Mouse (Mus musculus) right cerebral cortex, postnatal 4 days (tissue): ENCODE measurements around the gene Stx11.

Experiments used
- DNase-seq: peaks from one replicate; pipeline ENCODE4 v3.0.0-alpha.2; 2022

The Stx11 gene

DNA sequence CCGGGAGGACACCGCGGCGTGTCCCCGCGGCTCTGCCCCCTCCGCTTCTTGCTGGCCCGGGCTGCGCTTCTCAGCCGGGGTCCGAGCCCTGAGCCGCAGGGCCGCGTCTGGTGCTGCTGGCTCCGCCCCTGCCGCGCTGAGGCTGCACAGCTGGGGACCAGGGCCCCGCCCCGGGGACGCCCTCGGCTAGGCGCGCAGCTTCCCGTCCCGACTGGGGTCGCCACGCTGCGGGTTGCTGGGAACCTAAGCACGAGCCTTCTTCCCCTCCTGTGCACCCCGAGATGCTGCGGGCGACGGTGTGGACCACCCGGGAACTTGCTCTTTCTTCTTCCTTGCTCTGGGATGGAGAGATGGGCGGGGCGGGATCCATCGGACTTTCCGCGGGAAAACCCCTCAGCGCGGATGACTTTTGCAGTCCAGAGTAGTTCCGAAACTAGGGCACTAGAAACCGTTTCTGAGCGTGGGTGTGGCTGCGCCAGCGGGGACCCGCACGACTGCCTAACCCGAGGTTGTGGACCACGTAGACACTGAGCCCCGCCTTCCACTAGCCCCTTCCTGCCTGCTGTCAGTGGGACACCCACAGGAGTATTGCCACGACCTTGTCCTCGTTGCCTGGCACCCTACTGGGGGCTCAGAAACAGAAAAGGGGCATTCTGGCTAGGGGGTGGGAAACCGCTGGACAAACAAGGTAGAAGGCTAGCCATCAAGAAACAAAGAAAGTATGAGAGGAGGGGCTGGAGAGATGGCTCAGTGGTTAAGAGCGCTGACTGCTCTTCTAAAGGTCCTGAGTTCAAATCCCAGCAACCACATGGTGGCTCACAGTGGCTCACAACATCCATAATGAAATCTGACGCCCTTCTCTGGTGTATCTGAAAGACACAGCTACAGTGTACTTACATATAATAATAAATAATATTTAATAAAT lies at the start of gene Stx11:
Gene Stx11, minus strand, starts transcription at position 148 of the 925 bp plus-strand sequence.
- peak; percentile 28 for DNase-seq

DNA sequence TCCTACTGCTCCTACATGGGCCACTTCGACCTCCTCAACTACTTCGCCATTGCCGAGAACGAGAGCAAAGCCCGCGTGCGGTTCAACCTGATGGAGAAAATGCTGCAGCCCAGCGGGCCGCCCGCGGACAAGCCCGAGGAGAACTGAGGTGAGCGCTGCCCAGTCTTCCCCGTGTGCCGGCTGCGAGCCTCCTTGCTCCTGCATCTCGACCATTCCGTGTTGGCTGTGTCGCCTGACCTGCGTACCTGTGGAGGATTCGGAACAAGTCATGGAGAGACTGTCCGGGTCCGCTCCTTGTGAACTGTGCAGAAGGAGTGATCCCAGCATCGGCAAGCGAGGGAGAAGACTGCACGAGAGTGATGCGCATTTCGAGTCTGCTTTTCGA lies 44.6 kb upstream of the Stx11 start:
- DNase-seq, result no peak

DNA sequence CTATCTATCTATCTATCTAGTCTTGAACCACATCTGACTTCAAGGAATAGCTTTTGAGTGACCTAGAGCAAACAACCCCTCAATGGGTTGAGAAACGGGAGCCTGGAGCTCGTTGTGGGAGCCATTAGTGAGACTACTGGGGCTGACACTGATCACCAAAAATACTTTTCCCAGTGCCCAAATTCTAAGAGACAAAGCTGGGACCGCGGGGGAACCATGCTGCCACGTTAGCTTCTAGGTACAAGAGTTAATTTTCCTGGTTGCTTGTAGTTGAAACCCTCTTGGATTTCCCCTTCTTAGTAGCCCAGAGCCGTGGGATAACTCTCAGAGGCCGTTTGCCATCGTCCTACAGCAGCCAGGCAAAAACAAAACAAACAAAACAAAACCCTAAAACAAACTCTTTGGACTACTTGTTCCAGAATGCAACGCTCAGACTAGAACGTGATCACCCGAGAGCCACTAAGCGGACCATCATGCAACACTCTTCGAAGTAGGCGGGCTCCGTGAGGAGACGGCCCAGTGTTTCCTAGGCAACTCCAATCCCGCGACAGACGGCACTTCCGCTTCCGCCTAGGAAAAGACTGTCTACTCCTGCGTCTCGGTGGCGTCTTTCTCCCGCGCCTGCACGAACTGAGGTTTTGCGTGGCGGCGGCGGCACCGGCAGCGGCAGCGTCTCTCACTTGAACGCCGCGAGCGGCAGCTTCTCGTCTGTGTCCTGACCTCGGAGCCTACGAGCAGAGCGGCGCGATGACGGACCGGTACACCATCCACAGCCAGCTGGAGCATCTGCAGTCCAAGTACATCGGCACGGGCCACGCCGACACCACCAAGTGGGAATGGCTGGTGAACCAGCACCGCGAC lies 44.0 kb upstream of the Stx11 start:
- peak; percentile 89 for DNase-seq

DNA sequence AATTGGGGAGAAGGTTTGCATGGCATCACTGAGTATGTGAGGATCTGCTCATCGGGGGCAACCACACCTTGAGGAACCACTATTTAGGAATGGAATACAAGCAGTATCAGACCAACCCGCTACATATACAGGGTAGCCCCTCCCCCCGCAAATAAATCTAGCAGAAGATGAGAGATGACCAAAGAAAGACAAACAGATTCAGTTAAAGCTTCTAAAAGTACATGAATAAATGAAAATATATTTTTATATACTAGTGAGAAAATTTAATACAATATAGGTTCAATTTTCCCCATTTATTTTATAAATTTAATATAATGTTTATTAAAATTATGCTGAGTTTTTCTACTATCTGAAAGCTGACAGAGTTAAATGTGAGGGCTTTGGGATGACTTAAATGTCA lies 40.9 kb upstream of the Stx11 start, which contains the start of gene Sf3b5:
Gene Sf3b5, plus strand, starts transcription at position 301 of the 400 bp plus-strand sequence.
- no peak for DNase-seq

DNA sequence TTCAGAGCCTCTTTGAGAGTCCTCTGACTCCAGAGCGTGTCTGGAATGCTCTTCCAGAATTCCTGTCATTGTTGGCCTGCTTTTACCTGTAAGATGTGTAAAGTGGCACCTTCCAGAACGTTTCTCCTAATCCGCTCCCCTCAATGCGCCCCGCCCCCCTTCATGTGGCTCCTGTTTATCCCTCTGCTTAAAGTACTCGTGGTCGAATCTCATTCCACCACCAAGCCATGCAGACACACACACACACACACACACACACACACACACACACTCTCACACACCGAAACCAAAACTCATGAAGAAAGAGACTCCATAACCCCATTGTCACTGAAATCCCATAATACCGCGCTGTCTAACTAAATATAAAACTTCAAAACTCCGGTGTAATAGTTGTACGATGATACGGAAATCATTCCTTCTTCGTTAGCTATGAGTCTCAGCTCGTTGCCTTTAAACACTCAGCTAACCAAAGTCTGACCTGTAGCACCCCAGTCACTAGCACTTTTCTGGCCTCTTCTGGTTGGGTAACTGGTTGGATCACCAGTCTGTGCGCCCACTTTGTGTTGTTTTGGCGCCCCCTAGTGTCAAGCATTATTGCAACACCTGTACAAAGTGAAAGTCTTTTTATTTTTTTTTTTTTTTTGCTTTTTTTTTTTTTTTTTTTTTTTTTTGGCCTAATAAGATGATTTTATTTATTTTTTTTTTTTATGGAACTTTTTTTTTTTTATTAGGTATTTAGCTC lies 32.8 kb upstream of the Stx11 start:
- DNase-seq, result peak; percentile 89

DNA sequence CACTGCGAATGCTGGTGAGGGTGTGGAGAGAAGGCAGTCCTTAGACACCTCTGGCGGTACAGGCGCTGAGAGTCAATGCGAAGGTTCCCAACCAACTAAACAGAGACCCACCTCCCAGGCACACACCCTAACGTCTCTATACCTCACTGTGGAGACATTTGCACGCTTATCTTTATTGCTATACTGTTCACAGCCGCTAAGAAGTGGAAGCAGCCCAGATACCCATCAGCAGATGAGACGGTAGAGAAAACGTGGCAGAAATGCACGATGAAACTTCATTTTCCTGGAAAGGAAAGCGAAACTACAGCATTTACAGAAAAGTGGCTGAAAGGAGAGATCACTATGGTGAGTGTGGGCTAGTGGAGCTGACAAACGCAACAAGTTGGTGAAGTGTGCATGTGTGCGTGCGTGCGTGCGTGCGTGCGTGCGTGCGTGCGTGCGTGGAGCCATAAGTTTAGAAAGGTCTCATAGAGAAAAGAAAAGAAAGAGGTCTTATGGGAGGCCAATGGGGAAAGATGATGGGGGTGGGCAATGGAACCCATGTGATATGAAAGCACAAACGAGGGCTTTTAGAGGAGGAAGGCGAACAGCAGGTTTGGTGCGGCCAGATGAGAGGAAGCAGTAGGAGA lies 29.4 kb upstream of the Stx11 start:
- no peak for DNase-seq

DNA sequence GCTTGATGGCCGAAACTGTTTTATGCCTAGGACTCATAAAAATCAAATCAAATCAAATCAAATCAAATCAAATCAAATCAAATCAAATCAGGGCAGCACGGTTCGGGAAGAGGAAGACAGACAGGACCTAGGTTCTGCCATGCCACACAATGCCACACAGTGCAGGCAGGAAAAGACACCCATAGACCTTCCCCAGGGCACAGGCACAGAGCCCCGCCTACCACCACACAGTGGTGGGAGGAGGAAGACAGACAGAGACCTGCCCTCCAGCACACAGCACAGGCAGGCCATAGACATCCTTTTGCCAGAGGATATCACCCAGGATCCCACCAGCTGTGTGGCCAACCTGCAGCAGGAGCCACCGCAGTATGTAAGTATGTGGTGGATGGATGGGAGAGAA lies 27.9 kb upstream of the Stx11 start:
- DNase-seq, result no peak

DNA sequence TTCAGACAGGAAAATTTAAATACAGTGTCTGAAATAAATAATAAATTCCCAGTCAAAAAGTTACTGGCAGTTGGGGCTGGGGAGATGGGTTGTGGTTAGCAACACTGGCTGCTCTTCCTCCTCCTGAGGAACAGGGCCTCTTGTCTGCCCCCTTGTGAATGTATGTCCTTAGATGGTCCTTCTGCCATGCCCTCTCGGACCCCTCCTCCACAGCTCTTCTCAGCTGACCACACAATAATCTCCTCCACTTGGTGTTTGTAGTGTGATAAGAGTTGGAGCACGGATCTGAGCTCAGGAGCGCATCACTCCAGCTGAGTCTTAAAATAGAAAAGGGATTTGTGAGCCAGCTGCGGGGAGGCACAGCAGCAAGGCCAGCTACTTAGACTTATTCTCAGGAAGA lies 22.8 kb upstream of the Stx11 start:
- DNase-seq, result no peak

DNA sequence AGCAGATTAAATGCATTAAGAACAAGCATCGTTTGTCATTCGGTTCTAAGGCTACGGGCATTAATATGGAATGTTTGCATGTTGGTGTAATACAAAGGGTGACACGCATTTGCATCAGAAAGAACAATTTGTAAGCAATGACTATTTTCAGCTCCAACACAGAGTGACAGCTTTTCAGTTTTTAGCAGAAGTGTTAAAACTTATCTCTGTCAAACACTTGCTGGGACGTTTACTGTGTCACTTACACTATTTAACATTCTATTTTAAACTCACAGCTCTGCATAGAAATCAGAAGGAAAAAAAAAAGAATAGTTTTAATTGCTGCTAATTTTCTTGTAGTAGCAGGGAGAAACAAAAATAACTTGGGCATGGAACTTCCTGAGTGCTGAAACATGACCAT lies 22.4 kb upstream of the Stx11 start:
- no peak for DNase-seq

DNA sequence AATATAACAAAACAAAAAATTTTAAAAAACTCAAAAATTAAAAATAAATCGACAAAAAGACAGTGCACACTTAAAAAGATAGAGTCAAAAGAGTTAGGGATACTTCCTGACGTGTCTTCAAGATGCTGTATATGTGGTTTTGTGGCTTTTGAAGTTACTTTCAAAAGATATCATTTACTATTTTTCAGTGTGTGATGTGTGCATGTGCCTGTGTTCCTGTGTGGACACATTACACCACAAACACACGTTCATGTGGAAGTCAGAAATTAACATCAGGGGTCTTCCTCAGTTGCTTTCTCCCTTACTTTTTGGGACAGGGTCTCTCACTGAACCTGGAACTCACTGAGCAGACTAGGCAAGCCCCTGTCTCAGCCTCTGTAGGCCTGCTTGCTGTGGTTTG lies 20.9 kb upstream of the Stx11 start:
- no peak for DNase-seq

DNA sequence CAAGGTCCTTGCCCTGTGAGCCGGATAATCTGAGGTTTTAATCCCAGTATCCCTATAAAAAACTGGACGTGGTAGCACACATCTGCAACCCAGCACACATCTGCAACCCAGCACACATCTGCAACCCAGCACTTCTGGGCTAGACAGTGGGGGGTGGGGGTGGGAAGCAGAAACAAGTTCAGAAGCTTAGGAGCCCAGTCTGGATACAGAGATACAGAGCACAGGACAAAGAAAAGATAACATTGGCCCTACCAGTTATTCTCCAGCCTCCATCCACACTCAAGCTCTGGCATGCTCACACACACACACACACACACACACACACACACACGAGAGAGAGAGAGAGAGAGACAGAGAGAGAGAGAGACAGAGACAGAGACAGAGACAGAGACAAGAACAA lies 19.4 kb upstream of the Stx11 start:
- DNase-seq, result no peak

DNA sequence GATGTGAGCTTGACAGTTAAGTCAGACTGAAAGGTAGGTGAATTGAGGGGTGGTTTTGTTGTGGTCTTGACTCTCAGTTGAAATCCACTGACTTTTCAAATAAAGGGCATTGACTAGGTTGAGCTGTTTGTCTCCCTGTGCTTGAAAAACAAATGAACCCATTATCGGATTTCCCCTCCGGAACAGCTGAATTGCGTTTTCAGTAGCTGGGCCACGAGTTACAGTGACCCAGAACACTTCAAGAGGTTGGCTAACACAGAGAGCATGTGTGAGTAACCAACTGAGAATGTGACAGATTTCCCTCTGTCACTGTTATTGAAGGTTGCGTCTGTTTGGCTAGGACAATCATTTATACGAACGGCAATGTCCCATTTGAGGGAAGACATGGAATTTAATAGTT lies 17.0 kb upstream of the Stx11 start:
- no peak for DNase-seq

DNA sequence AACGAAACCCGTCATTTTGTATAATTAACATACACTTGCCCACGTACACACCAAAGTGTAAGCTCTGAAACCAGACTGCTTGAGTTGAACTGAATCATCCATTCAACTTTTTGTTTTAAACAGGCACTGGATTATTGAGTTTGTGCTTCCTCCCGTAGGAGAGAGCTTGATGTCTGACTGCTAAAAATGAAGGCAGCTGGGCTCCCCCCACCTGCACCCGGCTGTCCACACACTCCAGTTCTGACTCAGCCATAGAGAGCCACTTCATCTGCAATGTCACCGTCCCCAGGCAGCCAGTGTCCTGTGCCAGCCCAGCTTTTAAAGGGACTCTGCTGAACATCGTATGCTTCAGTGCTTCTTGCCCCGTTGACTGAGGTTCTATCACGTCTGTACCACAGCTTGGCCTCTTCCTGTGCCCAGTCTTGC lies 13.7 kb upstream of the Stx11 start:
- DNase-seq, result no peak

DNA sequence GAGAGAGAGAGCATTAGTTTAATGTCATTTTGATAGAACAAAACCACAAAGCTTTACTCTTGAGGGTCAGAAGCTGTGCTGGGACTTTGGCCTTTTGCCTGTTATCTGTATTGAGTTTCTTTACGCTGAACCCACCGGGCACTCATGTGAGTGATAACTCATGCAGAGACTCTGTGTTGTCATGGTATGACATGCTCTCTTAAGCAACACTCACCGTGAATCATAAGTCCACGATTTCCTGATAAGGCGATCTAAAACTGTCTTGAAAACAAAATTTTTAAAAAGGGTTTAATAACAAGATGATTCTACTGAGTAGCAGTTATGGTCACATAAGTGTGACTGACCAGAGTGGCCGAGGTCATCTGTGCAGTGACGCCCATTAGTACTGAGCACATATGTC lies 12.5 kb upstream of the Stx11 start:
- DNase-seq, result no peak

DNA sequence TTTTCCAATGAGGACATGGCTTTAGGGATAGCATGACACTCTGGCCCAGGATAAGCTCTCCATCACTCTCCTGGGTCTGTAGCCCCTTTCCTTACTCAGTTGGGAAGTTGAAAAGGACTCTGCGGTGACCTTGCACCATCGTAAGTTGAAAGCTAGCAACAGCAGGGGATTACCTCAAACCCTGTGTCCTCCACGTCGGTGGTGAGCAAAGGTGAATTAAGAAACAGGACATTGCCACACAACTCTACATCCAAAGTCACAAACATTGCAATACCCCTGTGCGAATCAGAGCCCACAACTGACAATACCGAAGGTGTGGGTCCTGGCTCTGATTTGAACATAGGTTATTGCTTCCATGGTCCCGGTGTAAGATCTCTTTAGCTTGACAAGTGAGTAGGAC lies 11.9 kb upstream of the Stx11 start:
- DNase-seq, result no peak

DNA sequence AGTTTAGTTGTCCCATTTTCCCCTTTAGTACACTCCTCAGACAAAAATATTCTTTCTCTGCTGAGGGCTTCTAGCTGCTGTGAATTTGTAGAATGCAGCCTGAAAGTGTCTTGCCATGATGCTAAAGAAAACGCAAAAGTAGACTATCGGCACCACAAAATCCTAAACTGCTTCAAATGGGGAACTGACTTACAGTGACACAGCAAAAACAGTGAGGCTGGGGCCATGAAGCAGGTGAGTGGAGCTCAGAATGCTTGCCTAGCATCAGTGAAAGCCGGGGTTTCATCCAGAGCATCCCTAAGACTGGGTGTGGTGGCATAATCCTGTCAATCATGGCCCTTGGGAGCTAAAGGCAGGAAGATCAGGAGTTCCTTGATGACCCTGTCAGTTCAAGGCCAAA lies 11.4 kb upstream of the Stx11 start:
- no peak for DNase-seq

DNA sequence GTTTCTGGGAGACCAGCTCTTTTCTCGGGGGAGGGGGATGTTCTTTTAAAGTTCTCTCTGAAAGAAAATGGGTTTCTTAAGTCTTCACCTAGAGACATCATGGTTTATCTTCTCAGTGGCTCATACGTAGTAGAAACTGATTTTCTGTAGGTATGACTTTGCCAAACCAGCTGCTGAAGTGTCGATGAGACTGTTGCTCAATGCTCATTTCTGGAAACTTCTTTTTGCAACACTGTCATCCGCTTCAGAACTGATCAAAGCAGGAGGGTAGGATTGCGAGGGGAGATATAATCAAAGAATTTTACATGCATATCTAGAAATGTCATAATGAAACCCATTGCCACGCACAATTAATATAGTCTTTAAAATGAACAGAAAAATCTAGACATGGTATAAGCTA lies 10.5 kb upstream of the Stx11 start:
- DNase-seq, result no peak

DNA sequence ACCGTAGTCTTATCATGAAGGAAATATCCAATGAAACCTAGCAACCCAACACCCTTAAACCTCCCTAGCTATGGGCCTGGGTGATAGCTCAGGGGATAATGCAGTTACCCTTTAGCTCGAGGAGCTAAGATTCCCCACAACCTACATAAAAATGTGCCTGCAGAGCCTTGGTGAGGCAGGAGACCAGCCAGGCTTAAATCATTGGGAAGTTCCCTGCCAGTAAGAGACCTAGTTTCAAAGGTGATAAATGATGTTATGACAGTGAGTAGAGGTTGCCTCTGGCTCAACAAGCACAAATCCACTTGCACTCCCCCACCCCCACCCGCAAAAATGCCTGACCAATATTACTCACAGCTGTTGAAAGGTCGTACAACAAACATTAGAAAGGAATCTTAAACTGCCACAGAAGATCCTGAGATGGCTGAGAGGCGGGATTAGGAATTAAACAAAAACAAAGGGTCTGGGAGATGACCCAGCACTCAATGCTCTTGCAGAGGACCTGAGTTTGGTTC lies 1.6 kb upstream of the Stx11 start:
- DNase-seq, result no peak

DNA sequence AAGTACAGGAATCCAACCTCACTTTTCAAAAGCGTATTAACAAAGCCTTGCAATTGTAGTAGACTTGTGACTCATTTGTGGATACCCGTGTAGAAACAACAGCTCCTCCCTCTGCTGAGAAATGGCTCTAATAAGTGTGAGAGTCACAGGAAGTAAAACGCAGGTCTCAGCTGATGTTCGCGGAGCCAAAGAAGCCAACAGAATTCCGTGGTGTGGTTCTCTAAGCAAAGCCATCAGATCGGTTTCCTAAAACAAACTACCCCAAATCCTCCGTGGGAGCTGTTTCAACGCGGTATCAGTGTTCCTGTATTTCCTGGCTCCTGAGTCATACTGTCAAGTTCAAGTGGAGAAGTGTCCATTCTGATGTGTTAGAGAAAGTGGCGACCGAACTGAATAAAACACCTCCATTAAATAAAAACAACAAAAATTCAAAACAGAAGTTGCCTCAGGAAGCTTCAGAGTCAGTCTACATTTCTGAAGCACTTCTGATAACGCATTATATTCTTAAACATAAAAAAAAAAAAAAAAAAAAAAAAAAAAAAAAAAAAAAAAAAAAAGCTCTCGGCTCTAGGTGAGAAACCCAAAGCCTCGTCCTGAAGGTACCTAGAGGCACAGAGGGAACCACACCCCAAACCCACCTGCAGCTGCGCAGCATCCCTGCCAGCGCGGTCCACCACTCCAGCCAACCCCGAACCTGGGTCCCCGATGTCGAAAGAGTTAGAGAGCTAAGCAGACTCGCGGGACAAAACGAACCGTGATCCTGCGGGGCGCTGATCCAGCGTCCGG lies 543 bp downstream of the Stx11 start:
- peak; percentile 12 for DNase-seq

DNA sequence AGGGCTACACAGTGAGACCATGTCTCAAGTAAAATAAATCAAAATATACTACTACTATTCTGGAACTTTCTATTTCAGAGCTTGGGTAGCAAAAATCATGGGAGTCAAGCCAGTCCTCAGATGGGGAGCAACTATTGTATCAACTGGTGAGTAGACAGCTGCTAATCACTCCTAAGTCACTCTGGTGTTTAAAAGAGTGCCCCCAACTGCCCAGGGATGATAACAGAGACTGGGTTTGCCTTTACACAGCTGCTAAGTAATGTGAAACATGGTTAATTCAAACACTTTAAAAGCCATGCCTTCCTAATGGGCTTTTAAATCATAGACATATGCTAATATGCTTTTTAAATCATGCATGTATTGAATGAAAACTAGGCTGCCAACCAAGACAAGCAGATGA lies 1.9 kb downstream of the Stx11 start:
- DNase-seq, result no peak

DNA sequence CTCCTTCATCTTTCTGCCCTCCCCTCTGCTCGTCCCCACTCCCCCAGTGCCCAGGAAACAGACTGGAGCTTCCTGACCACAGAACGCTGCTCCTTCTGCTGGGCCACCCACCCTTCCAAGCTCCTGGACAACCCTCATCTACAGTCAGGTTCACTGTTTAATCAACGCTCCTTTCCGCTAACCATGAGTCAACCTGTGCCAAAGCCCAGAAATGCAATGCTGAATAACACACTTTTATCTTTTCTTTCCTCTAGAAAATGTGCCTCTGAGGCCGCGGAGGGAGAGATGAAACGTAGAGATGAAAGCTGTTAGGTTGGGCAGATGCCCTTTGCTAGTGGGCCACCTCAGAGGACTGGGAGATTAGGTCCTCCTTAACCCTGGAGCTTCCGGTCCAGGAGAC lies 2.6 kb downstream of the Stx11 start:
- DNase-seq, result no peak

DNA sequence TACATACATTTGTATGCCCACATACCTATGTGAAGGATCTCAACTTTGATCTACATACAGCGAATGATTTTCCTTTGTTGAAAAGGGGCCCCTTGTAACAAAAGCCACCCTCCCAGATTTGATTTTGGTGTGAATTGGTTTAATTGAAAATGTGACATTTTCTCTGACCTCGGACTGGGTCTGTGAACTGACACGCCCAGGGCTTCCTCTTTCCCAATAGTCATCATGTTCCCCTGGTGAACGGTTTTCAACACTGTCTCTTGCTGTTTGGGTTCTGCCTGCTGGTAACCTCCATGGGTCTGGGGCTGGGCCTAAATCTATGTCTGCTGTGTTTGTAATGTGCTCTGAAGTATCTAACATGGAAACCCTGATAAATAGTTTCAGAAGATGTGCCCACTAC lies 6.8 kb downstream of the Stx11 start:
- DNase-seq, result no peak
